Mouse (Mus musculus) large intestine, adult 2 months (tissue): ENCODE measurements at regions not wholly inside any gene's neighbourhood (a gene's known extent, or its start where the extent isn't known, plus 50 kb on each side); places are given as distances from the start of the nearest gene placed in this dataset.
A peak's percentile ranks its signal among the peaks of the same experiment; 100 is the strongest.

Experiments used
- DNase-seq: peaks from one replicate; pipeline ENCODE4 v3.0.0-alpha.2; 2012; ENCODE audit warnings: low read depth, low spot score
- WGBS: fragments of 180-500 bp; shearing (Covaris S2); methylation state at CpG from one replicate; pipeline ENCODE4 v1.1.7; 2018; 5-methylcytosine and 5-hydroxymethylcytosine counted together

DNA sequence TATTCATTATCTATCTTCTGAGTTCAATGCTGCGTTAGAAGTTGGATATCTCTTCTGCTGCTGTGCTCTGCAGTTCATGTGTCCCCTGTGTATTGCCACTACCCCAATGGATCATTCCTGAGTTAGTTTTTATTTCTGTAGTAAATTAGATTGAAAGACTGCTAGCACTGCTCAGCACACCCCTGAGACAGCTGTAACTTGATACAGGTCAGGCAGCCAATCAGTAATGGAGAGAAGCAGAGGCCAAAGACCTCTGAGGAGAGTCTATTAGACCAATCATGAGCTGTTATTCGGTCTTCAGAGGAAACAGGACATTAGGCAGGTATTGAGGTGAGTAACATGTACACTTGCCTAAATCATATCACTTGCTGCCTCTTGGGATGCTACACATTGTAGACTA lies 837.5 kb upstream of the Chordc1 start:
- DNase-seq: no peak
- WGBS: 59% methylated on average over 2 of the region's 2 CpGs

GRCm38 (mm10) chr9:17466379-17466778 lies 825.5 kb upstream of the Chordc1 start:
- no peak for DNase-seq
- WGBS: 57% methylated on average over 2 of the region's 2 CpGs

DNA sequence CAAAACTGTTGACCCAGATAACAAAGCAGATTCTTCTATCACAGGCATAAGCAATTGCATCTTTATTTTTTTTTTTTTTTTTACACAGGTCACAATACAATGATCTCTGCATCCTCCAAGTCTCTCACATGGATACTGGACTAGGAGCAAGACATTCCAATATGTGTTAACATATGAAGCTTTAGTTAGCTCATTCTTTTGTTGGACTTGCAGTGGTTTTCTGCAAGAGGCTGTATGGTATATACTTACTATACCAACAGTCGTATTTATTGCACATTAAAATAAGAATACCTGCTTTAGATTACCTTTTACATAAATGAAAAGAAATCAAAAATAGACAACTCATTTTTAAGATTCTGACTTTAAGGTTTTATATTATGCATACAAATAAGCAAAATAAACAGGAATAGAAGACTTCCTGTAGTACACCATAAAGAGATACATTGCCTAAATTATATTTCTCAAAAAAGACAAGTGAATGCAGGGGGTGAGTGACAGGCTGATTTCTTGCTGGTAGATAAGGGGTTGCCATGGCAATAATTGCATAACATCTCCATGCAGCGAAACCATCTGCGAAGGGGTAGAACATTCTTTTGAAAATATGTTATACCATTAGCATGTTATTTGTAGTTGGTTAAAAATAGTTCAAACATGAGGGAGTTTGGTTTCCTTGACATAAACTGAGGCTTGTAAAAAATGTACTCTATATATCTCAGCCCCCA lies 807.1 kb upstream of the Chordc1 start:
- DNase-seq: no peak
- 82% methylated on average over 3 of the region's 3 CpGs for whole genome bisulfite sequencing

GRCm38 (mm10) chr9:17500161-17500756 lies 791.7 kb upstream of the Chordc1 start:
- DNase-seq: no peak
- WGBS: 22% methylated on average over 7 of the region's 7 CpGs

GRCm38 (mm10) chr9:17508744-17509143 lies 783.2 kb upstream of the Chordc1 start:
- DNase-seq: peak; percentile 45
- 38% methylated on average over 5 of the region's 5 CpGs for WGBS

- 90% methylated on average over 1 of the region's 1 CpGs for WGBS
- no peak for DNase-seq
These were observed 735.7 kb upstream of the Chordc1 start for GRCm38 (mm10) chr9:17556186-17556585.

GRCm38 (mm10) chr9:17557611-17558370 lies 734.1 kb upstream of the Chordc1 start:
- DNase-seq: no peak
- WGBS: 83% methylated on average over 5 of the region's 5 CpGs

DNA sequence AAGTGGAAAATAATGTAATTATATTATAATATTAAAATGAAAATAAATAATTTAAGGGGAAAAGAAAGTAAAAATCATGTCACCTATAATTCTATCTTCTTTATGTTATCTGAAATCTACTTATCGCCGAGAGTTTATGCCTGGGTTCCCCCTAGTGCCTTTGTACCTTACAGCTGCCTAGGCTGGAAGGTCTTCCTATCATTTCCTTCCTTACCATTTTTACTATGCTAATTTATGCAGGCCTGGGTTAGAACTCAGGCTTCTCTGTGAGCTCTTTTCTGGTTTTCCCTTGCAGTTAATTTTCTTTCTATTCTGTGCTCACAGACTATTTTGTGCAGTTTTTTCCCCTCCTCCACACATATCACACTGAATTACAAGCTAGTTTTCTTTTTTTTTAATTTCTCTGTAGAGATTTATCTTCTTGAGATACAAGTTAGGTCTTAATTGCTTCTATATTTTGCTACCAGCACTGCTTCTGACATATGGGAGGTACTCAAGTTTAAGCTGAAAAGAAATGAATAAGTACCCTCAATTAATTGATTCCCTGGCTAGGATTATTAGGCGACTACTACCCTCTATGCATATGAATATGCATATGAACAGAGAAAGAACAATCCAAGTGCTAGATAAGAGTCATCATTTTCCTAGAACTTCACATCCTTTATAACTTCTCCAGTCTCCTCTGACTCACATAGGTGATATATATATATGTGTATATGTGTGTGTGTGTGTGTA lies 724.0 kb upstream of the Chordc1 start:
- no peak for DNase-seq
- whole genome bisulfite sequencing: 76% methylated on average over 3 of the region's 3 CpGs

GRCm38 (mm10) chr9:17587558-17587957 lies 704.4 kb upstream of the Chordc1 start:
- no peak for DNase-seq
- WGBS: 85% methylated on average over 2 of the region's 2 CpGs

DNA sequence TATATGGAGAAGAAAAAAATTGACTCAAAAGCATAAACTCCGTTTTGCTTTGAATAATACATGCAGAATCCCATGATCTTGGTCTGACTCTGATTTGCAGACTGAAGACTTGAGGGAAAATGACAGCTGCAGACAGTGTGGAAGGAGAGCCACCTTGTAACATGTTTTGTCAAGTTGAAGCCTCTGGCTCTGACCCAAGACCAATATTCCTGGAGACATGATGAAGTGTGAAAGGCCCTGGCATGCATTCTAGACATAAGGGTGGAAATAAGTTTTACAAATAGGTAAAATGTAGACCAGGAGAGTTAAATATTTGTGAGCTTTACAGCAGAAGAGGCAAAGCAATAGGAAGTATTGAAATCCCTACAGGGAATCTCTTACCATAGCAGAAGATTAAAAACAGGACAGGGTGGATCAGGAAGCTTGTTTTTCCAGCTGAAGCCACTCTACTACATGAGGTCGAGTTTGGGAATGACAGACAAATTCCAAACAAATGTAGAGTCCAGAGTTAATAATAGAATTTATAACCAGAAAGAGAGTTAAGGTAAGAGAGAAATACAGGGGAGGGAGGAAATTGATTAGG lies 703.9 kb upstream of the Chordc1 start:
- no peak for DNase-seq
- 54% methylated on average over 2 of the region's 2 CpGs for WGBS

DNA sequence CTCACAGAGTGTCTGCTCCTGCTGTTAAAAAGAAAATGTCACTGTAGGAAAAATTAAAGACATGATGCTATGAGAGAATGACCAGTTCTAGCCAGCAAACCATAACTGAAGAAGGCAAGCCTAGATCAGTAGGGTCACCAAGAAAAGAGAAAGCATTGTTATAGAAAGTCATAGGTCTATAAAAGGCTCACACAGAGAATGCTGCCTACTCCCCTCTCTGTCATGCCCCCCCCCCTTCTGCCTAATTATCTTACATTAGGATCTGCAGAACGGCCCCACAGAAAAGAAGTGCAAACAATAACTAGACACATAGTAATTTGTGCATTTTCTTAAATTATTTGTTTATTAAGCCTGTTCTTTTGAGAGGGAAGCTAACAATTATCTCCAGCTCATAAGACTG lies 680.8 kb upstream of the Chordc1 start:
- 23% methylated on average over 1 of the region's 1 CpGs for WGBS
- no peak for DNase-seq

DNA sequence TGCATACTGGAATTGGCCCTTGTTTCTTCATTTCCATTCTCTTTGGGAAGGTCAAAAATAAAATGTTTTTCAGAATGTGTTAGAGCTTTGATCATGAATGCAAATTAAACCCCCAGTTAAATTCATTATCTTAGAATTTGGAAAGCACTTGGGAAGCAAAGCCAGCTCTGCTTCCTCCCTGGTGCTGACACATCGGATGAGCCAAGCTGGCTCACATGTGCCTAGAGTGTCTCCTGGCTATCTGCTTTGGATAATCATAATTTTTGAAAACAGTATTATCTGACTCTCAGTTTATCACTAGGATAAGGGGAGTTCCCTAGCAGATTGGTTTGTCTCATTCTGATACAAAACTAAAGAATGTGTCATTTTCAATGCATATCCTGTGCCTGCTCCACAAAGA lies 649.4 kb upstream of the Chordc1 start:
- no peak for DNase-seq
- 86% methylated on average over 1 of the region's 1 CpGs for WGBS

DNA sequence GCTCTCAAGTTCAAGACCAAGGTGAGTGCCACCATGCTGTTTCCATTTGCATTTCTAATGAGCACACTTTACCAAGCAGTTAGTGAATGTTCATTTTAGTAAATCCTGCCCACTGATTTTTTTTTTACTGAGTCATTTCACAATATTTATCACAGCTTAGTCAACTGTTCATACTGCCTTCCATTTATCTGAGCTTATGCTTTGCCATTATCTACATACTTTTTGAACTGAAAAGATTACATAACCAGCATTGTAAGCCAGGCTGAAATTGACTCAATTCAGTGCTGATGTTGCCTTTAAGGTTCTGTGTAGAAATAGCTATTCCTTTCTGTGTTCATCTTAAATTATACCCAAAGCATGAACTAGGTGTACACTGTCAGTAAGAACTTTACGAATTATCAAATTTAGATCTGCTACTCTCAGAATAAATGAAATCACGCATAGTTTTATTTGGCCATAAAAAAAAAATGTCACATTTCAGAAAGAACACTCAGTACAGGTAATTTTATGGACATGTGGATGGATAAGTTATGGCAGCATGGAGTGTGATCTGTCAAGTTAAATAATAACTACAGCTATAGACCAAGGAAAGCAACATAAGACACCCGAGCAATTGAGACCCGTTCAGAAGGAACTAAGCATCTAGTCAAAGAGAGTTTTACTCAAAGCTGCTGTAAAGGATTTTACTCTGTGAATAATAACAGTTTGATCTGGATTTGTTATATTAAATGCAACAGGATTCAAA lies 645.9 kb upstream of the Chordc1 start:
- WGBS: 35% methylated on average over 4 of the region's 4 CpGs
- DNase-seq: no peak

DNA sequence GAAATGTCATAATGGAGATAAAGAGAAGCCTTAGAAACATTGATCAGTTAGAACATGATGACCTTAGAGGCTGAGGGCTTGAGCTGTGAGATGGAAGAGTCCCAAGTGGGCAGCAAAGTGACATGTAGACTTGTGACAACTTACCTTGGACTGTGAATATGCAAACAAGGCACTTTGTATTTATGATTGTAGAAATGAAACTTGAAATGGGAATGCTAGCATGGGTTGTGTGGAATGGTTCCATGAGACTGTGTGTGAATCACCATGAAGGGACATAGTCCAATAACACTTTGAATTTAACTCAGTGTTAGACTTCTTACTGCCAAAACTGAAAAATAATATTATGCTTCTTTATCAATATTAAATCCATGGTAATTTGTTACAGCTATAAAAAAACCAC lies 638.1 kb upstream of the Chordc1 start:
- DNase-seq: no peak

- WGBS: 70% methylated on average over 1 of the region's 1 CpGs
- no peak for DNase-seq
These were observed 627.8 kb upstream of the Chordc1 start for GRCm38 (mm10) chr9:17664113-17664512.

- WGBS: 69% methylated on average over 1 of the region's 1 CpGs
- DNase-seq: no peak
These were observed 623.7 kb upstream of the Chordc1 start for GRCm38 (mm10) chr9:17668260-17668659.

GRCm38 (mm10) chr9:17675519-17675918 lies 616.4 kb upstream of the Chordc1 start:
- WGBS: 20% methylated on average over 1 of the region's 1 CpGs
- peak; percentile 93 for DNase-seq
